Comparison of ENCODE assay signal across 8 mouse cellular contexts in genomic region chr1:72825286-72825685, GRCm38 (mm10). TPM values are rescaled to one million over a fixed set of nuclear protein-coding genes. Genes with fewer than 3 reads are reported as not detected.
DNase-seq lines count a peak whose midpoint lies in the region; ATAC-seq and TF ChIP-seq lines count a peak whose summit lies in the region.

No protein-coding gene starts in this region.

- dilution Hi-C loops in CH12.LX (cut with MboI; ENCODE audit: extremely low pct_ligation_motif_present, extremely low pct_unique_long_range_greater_than_20kb, low sequenced_read_pairs), result no loop called here

- WGBS in forebrain, postnatal 0 days, result 3% methylated on average over 20 of the region's 20 CpGs
- under 1% methylated on average over 20 of the region's 20 CpGs for WGBS in liver, embryonic 16.5 days (ENCODE audit: insufficient replicate concordance)

- H3K79me2 ChIP-seq in CH12.LX (replicated peaks; ENCODE audit: control insufficient read depth, extremely low read depth, insufficient read depth, poor library complexity, severe bottlenecking), result peaks cover 33% of the 10 kb centered on the region

- H3K4me1 ChIP-seq in CH12.LX (ENCODE audit: control insufficient read depth in 1 of 2, insufficient read depth in 2 of 2), result peaks cover 12 to 49% of the 10 kb centered on the region in 2 experiments
- 0 out of 2 replicates have a peak, but pooled peaks cover 5% of the 10 kb centered on the region for H3K4me1 ChIP-seq in forebrain, postnatal 0 days (ENCODE audit: insufficient read depth)
- no peaks in the 10 kb centered on the region; the same call in 1 of the 2 replicates for H3K4me1 ChIP-seq in liver, embryonic 16.5 days (ENCODE audit: control insufficient read depth, low read depth, low read length)

- H3K9me3 ChIP-seq in CH12.LX (replicated peaks; ENCODE audit: low read length), result no peaks in the 10 kb centered on the region
- H3K9me3 ChIP-seq in forebrain, postnatal 0 days (ENCODE audit: low read length), result no peaks in the 10 kb centered on the region
- no peaks in the 10 kb centered on the region for H3K9me3 ChIP-seq in liver, embryonic 16.5 days (replicated peaks; ENCODE audit: control insufficient read depth, low read length)

- H3K4me2 ChIP-seq in CH12.LX (ENCODE audit: insufficient read depth, low read depth, poor library complexity, severe bottlenecking), result peak overlapping the region; percentile 92; the same call in 1 of the 2 replicates
- peak overlapping the region; percentile 89 for H3K4me2 ChIP-seq in forebrain, postnatal 0 days (ENCODE audit: low read depth)
- H3K4me2 ChIP-seq in liver, embryonic 16.5 days (ENCODE audit: low read depth, low read length), result peak overlapping the region; percentile 61; the same call in 1 of the 2 replicates

- no peak for TF ChIP-seq EP300 in CH12.LX (IDR thresholded peaks at IDR 0.05; ENCODE audit: low read length)

- intact Hi-C loops in gastrocnemius, adult 2 months (cut with DNase I), result loop anchor here (5.0 kb wide), 1 partner anchor 43 kb away; no protein-coding TSS in a partner anchor
- intact Hi-C loops in gastrocnemius, postnatal 36 days (cut with DNase I), result no loop called here

- ATAC-seq in forebrain, postnatal 0 days, result no peak
- no peak for ATAC-seq in liver, embryonic 16.5 days (ENCODE audit: low read depth)
- ATAC-seq in megakaryocyte, adult 5-6 weeks (ENCODE audit: poor library complexity, severe bottlenecking), result no peak

- in situ Hi-C loops in CH12.LX (cut with MboI; ENCODE audit: low pct_ligation_motif_present, low pct_unique_long_range_greater_than_20kb, low sequenced_read_pairs), result loop anchor here (25.0 kb wide), 1 partner anchor 388 kb away; no protein-coding TSS in a partner anchor

- TF ChIP-seq CTCF in gastrocnemius, adult 2 months (IDR thresholded peaks at IDR 0.05), result no peak
- TF ChIP-seq CTCF in CH12.LX (conservative IDR thresholded peaks at IDR 0.05 in 1 of 2, IDR thresholded peaks at IDR 0.05 in 1 of 2; ENCODE audit: low read depth in 2 of 2, low read length in 2 of 2), result no peak
- TF ChIP-seq CTCF in forebrain, postnatal 0 days (IDR thresholded peaks at IDR 0.05; ENCODE audit: low read depth), result no peak

- no peak for TF ChIP-seq RAD21 in CH12.LX (IDR thresholded peaks at IDR 0.05; ENCODE audit: low read depth, low read length)

- no peak overlapping the region for H3K27ac ChIP-seq in gastrocnemius, adult 2 months
- peak overlapping the region; percentile 95; the same call in 1 of the 2 replicates for H3K27ac ChIP-seq in CH12.LX (ENCODE audit: insufficient read depth, low read depth)
- 0 out of 2 replicates have a peak overlapping the region, but pooled peaks have one; percentile 86 for H3K27ac ChIP-seq in forebrain, postnatal 0 days (ENCODE audit: low read depth, low read length)
- no peak overlapping the region for H3K27ac ChIP-seq in liver, embryonic 16.5 days (ENCODE audit: low read length)

- TF ChIP-seq POLR2A in CH12.LX (IDR thresholded peaks at IDR 0.05; ENCODE audit: low read depth, low read length), result no peak

- peak overlapping the region; percentile 70 for H3K4me3 ChIP-seq in gastrocnemius, adult 2 months
- H3K4me3 ChIP-seq in CH12.LX (replicated peaks in 1 of 3; ENCODE audit: low read depth in 2 of 3, low read length in 2 of 3, poor library complexity in 1 of 3), result peak overlapping the region; percentile 75 to 98 (median 77)
- H3K4me3 ChIP-seq in forebrain, postnatal 0 days (ENCODE audit: low read depth, low read length), result peak overlapping the region; percentile 66
- peak overlapping the region; percentile 48 for H3K4me3 ChIP-seq in liver, embryonic 16.5 days (ENCODE audit: low read depth, low read length)

- H3K9ac ChIP-seq in CH12.LX (ENCODE audit: insufficient read depth, low read depth), result peak overlapping the region; percentile 92
- peak overlapping the region; percentile 78 for H3K9ac ChIP-seq in forebrain, postnatal 0 days
- no peak overlapping the region for H3K9ac ChIP-seq in liver, embryonic 16.5 days (ENCODE audit: low read depth, low read length)

- peaks cover 12% of the 10 kb centered on the region for H3K27me3 ChIP-seq in CH12.LX (replicated peaks)
- H3K27me3 ChIP-seq in forebrain, postnatal 0 days (ENCODE audit: insufficient read depth, low read length), result no peaks in the 10 kb centered on the region
- peaks cover 40% of the 10 kb centered on the region for H3K27me3 ChIP-seq in liver, embryonic 16.5 days (ENCODE audit: control insufficient read depth, insufficient read depth, low read depth, low read length)

- H3K36me3 ChIP-seq in CH12.LX (replicated peaks in 1 of 2; ENCODE audit: control insufficient read depth in 1 of 2, insufficient read depth in 1 of 2, low read length in 1 of 2), result no peaks in the 10 kb centered on the region
- no peaks in the 10 kb centered on the region for H3K36me3 ChIP-seq in forebrain, postnatal 0 days (ENCODE audit: insufficient read depth)
- H3K36me3 ChIP-seq in liver, embryonic 16.5 days (ENCODE audit: control insufficient read depth, insufficient read depth), result no peaks in the 10 kb centered on the region

- peak; percentile 65 for DNase-seq in gastrocnemius, adult 2 months
- DNase-seq in gastrocnemius, postnatal 36 days, result no peak
- no peak for DNase-seq in CH12.LX (ENCODE audit: extremely low read depth)
- DNase-seq in forebrain, postnatal 0 days, result peak; percentile 42
- DNase-seq in frontal cortex, postnatal 14 days (ENCODE audit: low spot score in 2 of 2), result no peak
- DNase-seq in layer of hippocampus, postnatal 25 days (ENCODE audit: extremely low spot score in 1 of 2, low spot score in 1 of 2), result no peak

TF ChIP-seq in CH12.LX, 34 proteins besides CTCF, POLR2A, EP300 and RAD21:
- TF ChIP-seq ETS1 (conservative IDR thresholded peaks at IDR 0.05; ENCODE audit: low read depth, low read length) (no peak), ELF1 (IDR thresholded peaks at IDR 0.05; ENCODE audit: low read depth, low read length) (no peak), NRF1 (IDR thresholded peaks at IDR 0.05; ENCODE audit: low read depth, low read length) (no peak), BHLHE40 (IDR thresholded peaks at IDR 0.05; ENCODE audit: low read depth, low read length) (0 out of 2 replicates have a peak, but pooled peaks have one; percentile 32), MAX (IDR thresholded peaks at IDR 0.05; ENCODE audit: low read length) (0 out of 2 replicates have a peak, but pooled peaks have one; percentile 37), ZNF384 (IDR thresholded peaks at IDR 0.05; ENCODE audit: low read depth, low read length) (no peak), ZMIZ1 (IDR thresholded peaks at IDR 0.05; ENCODE audit: low read depth, low read length) (no peak), ZC3H11A (IDR thresholded peaks at IDR 0.05; ENCODE audit: low read depth, low read length) (no peak), KAT2A (IDR thresholded peaks at IDR 0.05; ENCODE audit: insufficient replicate concordance, low read length) (no peak)
TF ChIP-seq in CH12.LX: peak in this region for 2.

RNA-seq across cellular contexts. Expression of gene Igfbp2, which starts 1.0 kb away (rescaled TPM):
- total RNA-seq in gastrocnemius, adult 2 months (2021), result not detected
- under 1 TPM; 0.38 to 0.64 TPM for total RNA-seq in gastrocnemius, postnatal 36 days (2021)
- total RNA-seq in CH12.LX (2012; rRNA removed) (386 and 662 TPM in 2 replicates), CH12.LX (2014; rRNA removed) (264 and 294 TPM in 2 replicates)
- polyA plus RNA-seq in CH12.LX (2012; ENCODE audit: insufficient read length, low read depth), result 350 and 355 TPM in 2 replicates
- 311 and 330 TPM in 2 replicates for total RNA-seq in forebrain, postnatal 0 days (2014; rRNA removed)
- 341 and 409 TPM in 2 replicates for polyA plus RNA-seq in forebrain, postnatal 0 days (2015; fragmentation: Nextera tagmentation; extraction: Ambion mirVana)
- 13.4 and 17.9 TPM in 2 replicates for polyA plus RNA-seq in liver, embryonic 16.5 days (2015; fragmentation: Nextera tagmentation; extraction: Ambion mirVana)
- total RNA-seq in layer of hippocampus, postnatal 25 days (2021), result 10 to 100 TPM; 44.4 to 50.5 TPM
- not detected in 2 replicates for total RNA-seq in megakaryocyte, adult 5-6 weeks (2015)
- not detected in 2 replicates for total RNA-seq in megakaryocyte, adult 5-6 weeks (2017)

RNA-seq across cellular contexts. Expression of gene Igfbp5, which starts 49.4 kb away (rescaled TPM):
- total RNA-seq in gastrocnemius, adult 2 months (2021), result 100 to 1,000 TPM; 248 to 267 TPM
- total RNA-seq in gastrocnemius, postnatal 36 days (2021), result 100 to 1,000 TPM; 159 to 169 TPM
- total RNA-seq in CH12.LX (2012; rRNA removed) (0.04 and 0.08 TPM in 2 replicates), CH12.LX (2014; rRNA removed) (not detected in 2 replicates)
- polyA plus RNA-seq in CH12.LX (2012; ENCODE audit: insufficient read length, low read depth), result 0.09 and 0.14 TPM in 2 replicates
- 68.2 and 104 TPM in 2 replicates for total RNA-seq in forebrain, postnatal 0 days (2014; rRNA removed)
- polyA plus RNA-seq in forebrain, postnatal 0 days (2015; fragmentation: Nextera tagmentation; extraction: Ambion mirVana), result 26.1 and 36.2 TPM in 2 replicates
- 1.0 and 1.7 TPM in 2 replicates for polyA plus RNA-seq in liver, embryonic 16.5 days (2015; fragmentation: Nextera tagmentation; extraction: Ambion mirVana)
- total RNA-seq in layer of hippocampus, postnatal 25 days (2021), result 10 to 100 TPM; 69.7 to 72.5 TPM
- total RNA-seq in megakaryocyte, adult 5-6 weeks (2015), result 2.7 and 2.9 TPM in 2 replicates
- 1.2 and 1.6 TPM in 2 replicates for total RNA-seq in megakaryocyte, adult 5-6 weeks (2017)

Comparison
In these comparisons a context has a peak if more than half of its experiments do, and no peak if none do; other contexts are left out.
1. DNase-seq: peak in gastrocnemius, adult 2 months (single experiment) and forebrain, postnatal 0 days (single experiment); none in gastrocnemius, postnatal 36 days (0 of 2), CH12.LX (single experiment), frontal cortex, postnatal 14 days (0 of 2) and layer of hippocampus, postnatal 25 days (0 of 2).
2. H3K27ac ChIP-seq: peak in CH12.LX (single experiment) and forebrain, postnatal 0 days (single experiment); none in gastrocnemius, adult 2 months (single experiment) and liver, embryonic 16.5 days (single experiment).
3. RNA of gene Igfbp2, which starts 1.0 kb away (total RNA-seq): 264 to 662 TPM in CH12.LX, 311 to 330 TPM in forebrain, postnatal 0 days and 44.4 to 50.5 TPM in layer of hippocampus, postnatal 25 days; 0.38 to 0.64 TPM in gastrocnemius, postnatal 36 days, not detected in gastrocnemius, adult 2 months and not detected in megakaryocyte, adult 5-6 weeks; every median in the first group is over 10 times any median in the second.
4. RNA of gene Igfbp5, which starts 49.4 kb away (total RNA-seq): 248 to 267 TPM in gastrocnemius, adult 2 months, 159 to 169 TPM in gastrocnemius, postnatal 36 days, 68.2 to 104 TPM in forebrain, postnatal 0 days and 69.7 to 72.5 TPM in layer of hippocampus, postnatal 25 days; 1.2 to 2.9 TPM in megakaryocyte, adult 5-6 weeks and 0.04 to 0.08 TPM in CH12.LX; every median in the first group is over 10 times any median in the second.
5. Peak in every context shown above with its lines, with median percentiles within 50 percentile points of each other: H3K4me3 ChIP-seq and H3K4me2 ChIP-seq.